Mouse (Mus musculus) CH12.LX (cell line): ENCODE results near the gene Aifm3. TPM values are rescaled to one million over a fixed set of nuclear protein-coding genes. Genes with fewer than 3 reads are reported as not detected.

Experiments used
- DNase-seq: peaks from one replicate; pipeline ENCODE4 v3.0.0-alpha.2; 2013; ENCODE audit errors: extremely low read depth
- H3K27ac ChIP-seq: 2 replicates; pipeline ENCODE4 v1.5.1; 2012; ENCODE audit warnings: low read depth, mild to moderate bottlenecking, control low read depth, moderate library complexity; ENCODE audit not compliant: insufficient read depth
- H3K27me3 ChIP-seq: replicated peaks from 2 replicates; pipeline ENCODE3; 2012; ENCODE audit warnings: inconsistent platforms
- H3K36me3 ChIP-seq, 2 experiments: replicated peaks in 1 of 2; 2 replicates each; pipeline versions ENCODE3 to v1.6.1; 2012; ENCODE audit warnings: inconsistent platforms in 1 of 2, low read length in 1 of 2, mild to moderate bottlenecking in 1 of 2, mixed read lengths in 1 of 2, moderate library complexity in 1 of 2; ENCODE audit not compliant: control insufficient read depth in 1 of 2, insufficient read depth in 1 of 2
- H3K4me1 ChIP-seq, 2 experiments: 2 replicates each; pipeline ENCODE4 v1.6.1; 2012; ENCODE audit warnings: inconsistent platforms in 1 of 2, moderate library complexity in 1 of 2; ENCODE audit not compliant: insufficient read depth in 2 of 2, control insufficient read depth in 1 of 2
- H3K4me2 ChIP-seq: 2 replicates; pipeline ENCODE4 v1.6.1; 2012; ENCODE audit warnings: low read depth, mild to moderate bottlenecking, control low read depth; ENCODE audit not compliant: poor library complexity, insufficient read depth, severe bottlenecking
- H3K4me3 ChIP-seq, 3 experiments: fragments of 150-350 bp in 1 of 3; sonication (generic) in 1 of 3; replicated peaks in 1 of 3; 2 replicates each; pipeline versions ENCODE3 to v1.5.1; 2011 to 2012; ENCODE audit warnings: low read depth in 2 of 3, low read length in 2 of 3, mild to moderate bottlenecking in 2 of 3, moderate library complexity in 2 of 3, control low read depth in 1 of 3, improper control_type of control experiment in 1 of 3, inconsistent platforms in 1 of 3, mixed read lengths in 1 of 3; ENCODE audit not compliant: poor library complexity in 1 of 3
- H3K79me2 ChIP-seq: replicated peaks from 2 replicates; pipeline ENCODE4 v1.6.1; 2012; ENCODE audit warnings: mild to moderate bottlenecking, moderate library complexity; ENCODE audit not compliant: control insufficient read depth, poor library complexity, insufficient read depth, severe bottlenecking; ENCODE audit errors: extremely low read depth
- H3K9ac ChIP-seq: 2 replicates; pipeline ENCODE4 v1.6.1; 2012; ENCODE audit warnings: low read depth, mild to moderate bottlenecking, control low read depth, moderate library complexity; ENCODE audit not compliant: insufficient read depth
- H3K9me3 ChIP-seq: replicated peaks from 2 replicates; pipeline ENCODE3; 2012; ENCODE audit warnings: low read length, inconsistent platforms, mixed read lengths
- BHLHE40 ChIP-seq: IDR thresholded peaks from 2 replicates; pipeline ENCODE4 v1.6.1; 2011; ENCODE audit warnings: mild to moderate bottlenecking, low read depth, low read length, improper control_type of control experiment
- CHD1 ChIP-seq: IDR thresholded peaks from 2 replicates; pipeline ENCODE4 v1.6.1; 2012; ENCODE audit warnings: low read depth, low read length, improper control_type of control experiment, inconsistent platforms
- CHD2 ChIP-seq: IDR thresholded peaks from 2 replicates; pipeline ENCODE4 v1.6.1; 2011; ENCODE audit warnings: low read length, improper control_type of control experiment
- CTCF ChIP-seq, 2 experiments: IDR thresholded peaks in 1 of 2; conservative IDR thresholded peaks in 1 of 2; 2 replicates each; pipeline ENCODE4 v1.5.1; 2011 to 2012; ENCODE audit warnings: low read depth in 2 of 2, low read length in 2 of 2, improper control_type of control experiment in 1 of 2, inconsistent platforms in 1 of 2, mild to moderate bottlenecking in 1 of 2, moderate library complexity in 1 of 2
- E2F4 ChIP-seq: IDR thresholded peaks from 2 replicates; pipeline ENCODE4 v1.6.1; 2011; ENCODE audit warnings: low read depth, low read length, improper control_type of control experiment; ENCODE audit not compliant: insufficient replicate concordance
- EP300 ChIP-seq: IDR thresholded peaks from 2 replicates; pipeline ENCODE4 v1.6.1; 2011; ENCODE audit warnings: low read length, improper control_type of control experiment
- IRF4 ChIP-seq: IDR thresholded peaks from 2 replicates; pipeline ENCODE4 v1.6.1; 2014; ENCODE audit warnings: low read depth, mild to moderate bottlenecking, inconsistent platforms, low read length, improper control_type of control experiment
- JUN ChIP-seq: IDR thresholded peaks from 2 replicates; pipeline ENCODE4 v1.6.1; 2011; ENCODE audit warnings: low read depth, mild to moderate bottlenecking, low read length, improper control_type of control experiment, moderate library complexity; ENCODE audit not compliant: insufficient read depth
- JUND ChIP-seq: conservative IDR thresholded peaks from 2 replicates; pipeline ENCODE4 v1.6.1; 2011; ENCODE audit warnings: low read depth, low read length, improper control_type of control experiment
- MAFK ChIP-seq: IDR thresholded peaks from 2 replicates; pipeline ENCODE4 v1.6.1; 2011; ENCODE audit warnings: low read length, improper control_type of control experiment; ENCODE audit not compliant: insufficient replicate concordance
- MAZ ChIP-seq: IDR thresholded peaks from 2 replicates; pipeline ENCODE4 v1.6.1; 2012; ENCODE audit warnings: low read depth, mild to moderate bottlenecking, inconsistent platforms, low read length, improper control_type of control experiment, moderate library complexity
- MXI1 ChIP-seq: IDR thresholded peaks from 2 replicates; pipeline ENCODE4 v1.6.1; 2011; ENCODE audit warnings: mild to moderate bottlenecking, low read depth, low read length, improper control_type of control experiment
- NELFE ChIP-seq: IDR thresholded peaks from 2 replicates; pipeline ENCODE4 v1.6.1; 2011; ENCODE audit warnings: low read depth, low read length, improper control_type of control experiment
- NRF1 ChIP-seq: IDR thresholded peaks from 2 replicates; pipeline ENCODE4 v1.6.1; 2014; ENCODE audit warnings: low read depth, mild to moderate bottlenecking, inconsistent platforms, low read length, improper control_type of control experiment, moderate library complexity
- PAX5 ChIP-seq: IDR thresholded peaks from 2 replicates; pipeline ENCODE4 v1.6.1; 2012; ENCODE audit warnings: low read length, inconsistent platforms, mixed read lengths
- POLR2AphosphoS2 ChIP-seq: IDR thresholded peaks from 2 replicates; pipeline ENCODE4 v1.6.1; 2011; ENCODE audit warnings: low read depth, low read length, improper control_type of control experiment
- RAD21 ChIP-seq: IDR thresholded peaks from 2 replicates; pipeline ENCODE4 v1.6.1; 2011; ENCODE audit warnings: low read depth, mild to moderate bottlenecking, low read length, improper control_type of control experiment, moderate library complexity
- RCOR1 ChIP-seq: conservative IDR thresholded peaks from 2 replicates; pipeline ENCODE4 v1.6.1; 2012; ENCODE audit warnings: low read depth, mild to moderate bottlenecking, inconsistent platforms, low read length, improper control_type of control experiment
- SIN3A ChIP-seq: IDR thresholded peaks from 2 replicates; pipeline ENCODE4 v1.6.1; 2012; ENCODE audit warnings: low read length, improper control_type of control experiment, inconsistent platforms
- SMC3 ChIP-seq: IDR thresholded peaks from 2 replicates; pipeline ENCODE4 v1.6.1; 2011; ENCODE audit warnings: low read depth, low read length, improper control_type of control experiment
- TBP ChIP-seq: conservative IDR thresholded peaks from 2 replicates; pipeline ENCODE4 v1.6.1; 2011; ENCODE audit warnings: low read depth, low read length, improper control_type of control experiment
- TCF12 ChIP-seq: IDR thresholded peaks from 2 replicates; pipeline ENCODE4 v1.6.1; 2014; ENCODE audit warnings: low read depth, mild to moderate bottlenecking, inconsistent platforms, low read length, improper control_type of control experiment
- UBTF ChIP-seq: IDR thresholded peaks from 2 replicates; pipeline ENCODE4 v1.6.1; 2012; ENCODE audit warnings: low read depth, mild to moderate bottlenecking, inconsistent platforms, low read length, improper control_type of control experiment, moderate library complexity
- USF1 ChIP-seq: IDR thresholded peaks from 2 replicates; pipeline ENCODE4 v1.6.1; 2014; ENCODE audit warnings: low read depth, mild to moderate bottlenecking, inconsistent platforms, low read length, improper control_type of control experiment
- ZNF384 ChIP-seq: IDR thresholded peaks from 2 replicates; pipeline ENCODE4 v1.6.1; 2012; ENCODE audit warnings: low read depth, low read length, improper control_type of control experiment, inconsistent platforms
- dilution Hi-C: fragments of 300-500 bp; cut with MboI; formaldehyde crosslinking; loops from 2 replicates; pipeline ENCODE4 v1.14.3; 2020; ENCODE audit warnings: low sequenced_read_pairs; ENCODE audit not compliant: extremely low pct_unique_long_range_greater_than_20kb, extremely low pct_ligation_motif_present
- in situ Hi-C: fragments of 300-500 bp; cut with MboI; formaldehyde crosslinking; loops from 3 replicates; pipeline ENCODE4 v1.14.3; 2019; ENCODE audit warnings: low sequenced_read_pairs, low pct_ligation_motif_present, low pct_unique_long_range_greater_than_20kb, mixed read lengths
- polyA plus RNA-seq: library from polyadenylated mRNA; unstranded; fragments of >175 nt; gene quantifications from 2 replicates; pipeline ENCODE4 v1.2.1, GENCODE M21; 2012; ENCODE audit warnings: low read depth; ENCODE audit not compliant: insufficient read length
- total RNA-seq, 2 experiments: library from RNA; depleted of rRNA; stranded (reverse); fragments of 300-350 nt in 1 of 2; fragments of >200 nt in 1 of 2; gene quantifications; 2 replicates each; pipeline ENCODE4 v1.2.3; 2012 to 2014

Gene Aifm3
- total and polyA plus RNA-seq, 3 experiments = not detected

DNA sequence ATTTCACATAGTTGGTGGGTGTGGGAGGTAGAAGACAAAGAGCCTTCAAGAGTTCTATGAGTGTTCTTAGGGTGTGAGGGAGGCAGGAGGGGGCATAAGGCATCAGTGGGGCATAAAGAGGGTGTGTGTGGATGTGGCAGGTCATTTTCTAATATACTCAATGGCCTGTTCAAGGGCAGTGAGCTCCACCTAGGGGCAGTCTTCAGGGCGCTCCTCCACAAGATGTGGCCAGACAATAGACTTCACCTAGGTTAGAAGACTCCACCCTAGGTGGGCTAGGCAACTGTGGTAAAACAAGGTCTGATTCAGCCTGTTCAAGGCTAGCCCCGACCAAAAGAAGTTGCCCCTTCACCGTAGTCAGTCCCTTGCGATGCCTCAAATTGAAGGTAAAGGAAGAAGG lies 42.9 kb downstream of the Aifm3 start:
- peaks cover 11% of the 10 kb centered on the region; the same call in 1 of the 2 replicates for H3K79me2 ChIP-seq
- H3K27ac ChIP-seq = no peak overlapping the region
- dilution Hi-C loops = no loop called here
- peak overlapping the region; percentile 84 for H3K4me2 ChIP-seq
- TF ChIP-seq EP300 (no peak), POLR2AphosphoS2 (no peak), PAX5 (no peak), SMC3 (peak; percentile 76), CHD2 (no peak), RAD21 (peak; percentile 88), RCOR1 (no peak), JUND (no peak), BHLHE40 (no peak), IRF4 (0 out of 2 replicates have a peak, but pooled peaks have one; percentile 18), TBP (no peak), CTCF (conservative IDR thresholded peaks at IDR 0.05 in 1 of 2, IDR thresholded peaks at IDR 0.05 in 1 of 2; ENCODE audit: low read depth in 2 of 2, low read length in 2 of 2) (peak in 1 of 2 experiments; percentile 92; a peak in 2 of 4 replicates), ZNF384 (no peak), USF1 (no peak), NELFE (0 out of 2 replicates have a peak, but pooled peaks have one; percentile 41), NRF1 (no peak), MAZ (0 out of 2 replicates have a peak, but pooled peaks have one; percentile 34), MAFK (no peak), JUN (no peak), TCF12 (0 out of 2 replicates have a peak, but pooled peaks have one; percentile 32), E2F4 (no peak), SIN3A (no peak), MXI1 (no peak), CHD1 (no peak), UBTF (no peak)
- no peaks in the 10 kb centered on the region for H3K27me3 ChIP-seq
- DNase-seq = peak; percentile 73
- in situ Hi-C loops = loop anchor here (5.0 to 10.0 kb wide), 2 partner anchors 125 to 327 kb away; partner anchors contain the start of genes Pi4ka, Rimbp3, Snap29 and Ube2l3
- peak overlapping the region in 1 of 3 experiments; percentile 69 for H3K4me3 ChIP-seq
- peaks cover 16 to 19% of the 10 kb centered on the region in 2 experiments for H3K36me3 ChIP-seq
- H3K4me1 ChIP-seq = peaks cover 5 to 38% of the 10 kb centered on the region in 2 experiments; a peak in 2 of 4 replicates
- H3K9me3 ChIP-seq = peaks cover 2% of the 10 kb centered on the region
- H3K9ac ChIP-seq = peak overlapping the region; percentile 84
